Mouse (Mus musculus) MN1 (cell line): ENCODE measurements around the gene Wwox.

Experiments
- DNase-seq: peaks from one replicate; pipeline ENCODE4 v3.0.0-alpha.2; 2016; ENCODE audit warnings: low spot score

Gene Wwox

GRCm38 (mm10) chr8:114468526-114469207 lies 29.2 kb downstream of the Wwox start:
- peak; percentile 63 for DNase-seq

- no peak for DNase-seq
These were observed 29.7 kb downstream of the Wwox start for GRCm38 (mm10) chr8:114469208-114469590.

- DNase-seq = no peak
These were observed 34.1 kb downstream of the Wwox start for GRCm38 (mm10) chr8:114473546-114473945.

GRCm38 (mm10) chr8:114476919-114477318 lies 37.5 kb downstream of the Wwox start:
- DNase-seq = no peak

- no peak for DNase-seq
These were observed 38.3 kb downstream of the Wwox start for GRCm38 (mm10) chr8:114477790-114478189.

- no peak for DNase-seq
These were observed 40.3 kb downstream of the Wwox start for GRCm38 (mm10) chr8:114479749-114480148.

GRCm38 (mm10) chr8:114491662-114492160 lies 52.3 kb downstream of the Wwox start:
- DNase-seq = no peak

GRCm38 (mm10) chr8:114499448-114500144 lies 60.1 kb downstream of the Wwox start:
- DNase-seq = no peak

- no peak for DNase-seq
These were observed 62.5 kb downstream of the Wwox start for GRCm38 (mm10) chr8:114501906-114502305.

GRCm38 (mm10) chr8:114503196-114503595 lies 63.7 kb downstream of the Wwox start:
- DNase-seq = no peak

GRCm38 (mm10) chr8:114504889-114505288 lies 65.4 kb downstream of the Wwox start:
- DNase-seq = no peak

- no peak for DNase-seq
These were observed 66.2 kb downstream of the Wwox start for GRCm38 (mm10) chr8:114505351-114506347.

- DNase-seq = no peak
These were observed 67.9 kb downstream of the Wwox start for GRCm38 (mm10) chr8:114507404-114507803.

- DNase-seq = peak; percentile 73
These were observed 70.8 kb downstream of the Wwox start for GRCm38 (mm10) chr8:114510226-114510625.

- no peak for DNase-seq
These were observed 72.8 kb downstream of the Wwox start for GRCm38 (mm10) chr8:114512075-114512935.

- DNase-seq = peak; percentile 58
These were observed 75.2 kb downstream of the Wwox start for GRCm38 (mm10) chr8:114514692-114515091.

- DNase-seq = no peak
These were observed 83.6 kb downstream of the Wwox start for GRCm38 (mm10) chr8:114523061-114523460.

- DNase-seq = no peak
These were observed 87.3 kb downstream of the Wwox start for GRCm38 (mm10) chr8:114526626-114527267.

GRCm38 (mm10) chr8:114527648-114528221 lies 88.3 kb downstream of the Wwox start:
- no peak for DNase-seq

- DNase-seq = no peak
These were observed 90.1 kb downstream of the Wwox start for GRCm38 (mm10) chr8:114529581-114529980.
